Mouse (Mus musculus): ENCODE results near the gene Gm20388.

- TF ChIP-seq CTCF (IDR thresholded peaks at IDR 0.05; ENCODE audit: control insufficient read depth, insufficient read depth, low read length): no peak
- no peak for TF ChIP-seq POLR2A (IDR thresholded peaks at IDR 0.05; ENCODE audit: borderline replicate concordance, control insufficient read depth, low read depth, low read length)
Observed at GRCm38 (mm10) chr8:121264260-121264659, 1353.6 kb downstream of the Gm20388 start.

Measured in bone marrow, adult 2 months (tissue).